Mouse (Mus musculus): ENCODE results near the gene Slc16a5.

DNA sequence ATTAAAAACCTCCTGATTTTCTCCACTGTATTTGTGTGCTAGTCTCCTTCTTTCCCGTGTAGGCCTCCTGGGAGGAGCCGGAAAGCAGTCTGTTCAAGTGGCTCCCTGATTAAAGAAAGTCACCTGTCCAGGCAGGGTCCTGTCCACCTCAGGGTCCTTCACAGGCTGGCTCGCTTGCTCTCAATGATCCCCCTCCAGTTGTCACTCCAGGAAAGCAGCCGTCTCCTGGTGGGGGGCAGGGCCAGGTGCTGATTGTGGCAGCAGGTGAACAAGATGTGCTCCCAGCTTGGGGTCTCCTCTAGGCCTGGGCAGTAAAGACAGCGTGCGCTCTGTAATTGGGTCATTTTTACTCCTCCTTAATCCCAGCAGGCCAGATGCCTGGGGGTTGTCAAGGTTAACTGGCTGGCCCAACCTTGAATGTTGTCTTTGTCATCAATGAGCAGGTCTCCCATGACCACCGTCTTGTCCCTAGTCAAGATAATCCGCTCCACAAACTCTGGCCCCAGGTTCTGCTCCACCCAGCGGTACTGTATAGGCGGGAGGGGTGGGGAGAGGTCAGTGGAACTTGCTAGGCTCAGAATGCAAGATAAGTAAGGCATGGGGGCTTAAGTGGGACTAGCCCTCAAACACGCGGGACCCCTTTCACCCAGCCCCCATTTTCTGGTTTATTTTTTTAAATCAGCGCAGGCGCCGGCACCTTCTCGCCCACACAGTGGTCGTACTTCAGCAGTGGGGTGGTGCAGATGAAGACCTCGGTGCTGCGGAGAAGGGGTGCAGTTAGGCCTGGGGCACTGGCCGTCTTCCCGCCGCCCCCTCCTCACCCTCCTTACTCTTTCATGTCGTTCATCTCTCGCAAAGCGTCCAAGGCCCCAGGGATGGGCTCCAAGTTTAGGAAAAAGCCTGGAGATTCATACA is 28.4 kb downstream of the Slc16a5 start:
- TF ChIP-seq CTCF (IDR thresholded peaks at IDR 0.05) (no peak), EP300 (IDR thresholded peaks at IDR 0.05) (no peak)
